Mouse (Mus musculus) CH12.LX (cell line): ENCODE measurements around the gene Itch. TPM values are rescaled to one million over a fixed set of nuclear protein-coding genes. Genes with fewer than 3 reads are reported as not detected.

Source experiments
- DNase-seq: peaks from one replicate; pipeline ENCODE4 v3.0.0-alpha.2; 2013; ENCODE audit errors: extremely low read depth
- H3K27ac ChIP-seq: 2 replicates; pipeline ENCODE4 v1.5.1; 2012; ENCODE audit warnings: low read depth, mild to moderate bottlenecking, control low read depth, moderate library complexity; ENCODE audit not compliant: insufficient read depth
- H3K27me3 ChIP-seq: replicated peaks from 2 replicates; pipeline ENCODE3; 2012; ENCODE audit warnings: inconsistent platforms
- H3K36me3 ChIP-seq, 2 experiments: replicated peaks in 1 of 2; 2 replicates each; pipeline versions ENCODE3 to v1.6.1; 2012; ENCODE audit warnings: inconsistent platforms in 1 of 2, low read length in 1 of 2, mild to moderate bottlenecking in 1 of 2, mixed read lengths in 1 of 2, moderate library complexity in 1 of 2; ENCODE audit not compliant: control insufficient read depth in 1 of 2, insufficient read depth in 1 of 2
- H3K4me1 ChIP-seq, 2 experiments: 2 replicates each; pipeline ENCODE4 v1.6.1; 2012; ENCODE audit warnings: inconsistent platforms in 1 of 2, moderate library complexity in 1 of 2; ENCODE audit not compliant: insufficient read depth in 2 of 2, control insufficient read depth in 1 of 2
- H3K4me2 ChIP-seq: 2 replicates; pipeline ENCODE4 v1.6.1; 2012; ENCODE audit warnings: low read depth, mild to moderate bottlenecking, control low read depth; ENCODE audit not compliant: poor library complexity, insufficient read depth, severe bottlenecking
- H3K4me3 ChIP-seq, 3 experiments: fragments of 150-350 bp in 1 of 3; sonication (generic) in 1 of 3; replicated peaks in 1 of 3; 2 replicates each; pipeline versions ENCODE3 to v1.5.1; 2011 to 2012; ENCODE audit warnings: low read depth in 2 of 3, low read length in 2 of 3, mild to moderate bottlenecking in 2 of 3, moderate library complexity in 2 of 3, control low read depth in 1 of 3, improper control_type of control experiment in 1 of 3, inconsistent platforms in 1 of 3, mixed read lengths in 1 of 3; ENCODE audit not compliant: poor library complexity in 1 of 3
- H3K79me2 ChIP-seq: replicated peaks from 2 replicates; pipeline ENCODE4 v1.6.1; 2012; ENCODE audit warnings: mild to moderate bottlenecking, moderate library complexity; ENCODE audit not compliant: control insufficient read depth, poor library complexity, insufficient read depth, severe bottlenecking; ENCODE audit errors: extremely low read depth
- H3K9ac ChIP-seq: 2 replicates; pipeline ENCODE4 v1.6.1; 2012; ENCODE audit warnings: low read depth, mild to moderate bottlenecking, control low read depth, moderate library complexity; ENCODE audit not compliant: insufficient read depth
- H3K9me3 ChIP-seq: replicated peaks from 2 replicates; pipeline ENCODE3; 2012; ENCODE audit warnings: low read length, inconsistent platforms, mixed read lengths
- BHLHE40 ChIP-seq: IDR thresholded peaks from 2 replicates; pipeline ENCODE4 v1.6.1; 2011; ENCODE audit warnings: mild to moderate bottlenecking, low read depth, low read length, improper control_type of control experiment
- CHD1 ChIP-seq: IDR thresholded peaks from 2 replicates; pipeline ENCODE4 v1.6.1; 2012; ENCODE audit warnings: low read depth, low read length, improper control_type of control experiment, inconsistent platforms
- CHD2 ChIP-seq: IDR thresholded peaks from 2 replicates; pipeline ENCODE4 v1.6.1; 2011; ENCODE audit warnings: low read length, improper control_type of control experiment
- CTCF ChIP-seq, 2 experiments: IDR thresholded peaks in 1 of 2; conservative IDR thresholded peaks in 1 of 2; 2 replicates each; pipeline ENCODE4 v1.5.1; 2011 to 2012; ENCODE audit warnings: low read depth in 2 of 2, low read length in 2 of 2, improper control_type of control experiment in 1 of 2, inconsistent platforms in 1 of 2, mild to moderate bottlenecking in 1 of 2, moderate library complexity in 1 of 2
- E2F4 ChIP-seq: IDR thresholded peaks from 2 replicates; pipeline ENCODE4 v1.6.1; 2011; ENCODE audit warnings: low read depth, low read length, improper control_type of control experiment; ENCODE audit not compliant: insufficient replicate concordance
- ELF1 ChIP-seq: IDR thresholded peaks from 2 replicates; pipeline ENCODE4 v1.6.1; 2014; ENCODE audit warnings: low read depth, mild to moderate bottlenecking, inconsistent platforms, low read length, improper control_type of control experiment
- EP300 ChIP-seq: IDR thresholded peaks from 2 replicates; pipeline ENCODE4 v1.6.1; 2011; ENCODE audit warnings: low read length, improper control_type of control experiment
- ETS1 ChIP-seq: conservative IDR thresholded peaks from 2 replicates; pipeline ENCODE4 v1.6.1; 2012; ENCODE audit warnings: low read depth, mild to moderate bottlenecking, inconsistent platforms, low read length, improper control_type of control experiment, moderate library complexity
- GABPA ChIP-seq: IDR thresholded peaks from 2 replicates; pipeline ENCODE4 v1.6.1; 2012; ENCODE audit warnings: low read depth, low read length, improper control_type of control experiment, inconsistent platforms; ENCODE audit not compliant: insufficient replicate concordance
- HCFC1 ChIP-seq: IDR thresholded peaks from 2 replicates; pipeline ENCODE4 v1.6.1; 2012; ENCODE audit warnings: low read depth, mild to moderate bottlenecking, inconsistent platforms, low read length, improper control_type of control experiment
- IRF4 ChIP-seq: IDR thresholded peaks from 2 replicates; pipeline ENCODE4 v1.6.1; 2014; ENCODE audit warnings: low read depth, mild to moderate bottlenecking, inconsistent platforms, low read length, improper control_type of control experiment
- JUN ChIP-seq: IDR thresholded peaks from 2 replicates; pipeline ENCODE4 v1.6.1; 2011; ENCODE audit warnings: low read depth, mild to moderate bottlenecking, low read length, improper control_type of control experiment, moderate library complexity; ENCODE audit not compliant: insufficient read depth
- JUND ChIP-seq: conservative IDR thresholded peaks from 2 replicates; pipeline ENCODE4 v1.6.1; 2011; ENCODE audit warnings: low read depth, low read length, improper control_type of control experiment
- KAT2A ChIP-seq: IDR thresholded peaks from 2 replicates; pipeline ENCODE4 v1.6.1; 2012; ENCODE audit warnings: low read length, improper control_type of control experiment, inconsistent platforms; ENCODE audit not compliant: insufficient replicate concordance
- MAFK ChIP-seq: IDR thresholded peaks from 2 replicates; pipeline ENCODE4 v1.6.1; 2011; ENCODE audit warnings: low read length, improper control_type of control experiment; ENCODE audit not compliant: insufficient replicate concordance
- MAX ChIP-seq: IDR thresholded peaks from 2 replicates; pipeline ENCODE4 v1.6.1; 2011; ENCODE audit warnings: low read length, improper control_type of control experiment
- MAZ ChIP-seq: IDR thresholded peaks from 2 replicates; pipeline ENCODE4 v1.6.1; 2012; ENCODE audit warnings: low read depth, mild to moderate bottlenecking, inconsistent platforms, low read length, improper control_type of control experiment, moderate library complexity
- MEF2A ChIP-seq: IDR thresholded peaks from 2 replicates; pipeline ENCODE4 v1.6.1; 2014; ENCODE audit warnings: low read depth, mild to moderate bottlenecking, inconsistent platforms, low read length, improper control_type of control experiment, borderline replicate concordance
- MXI1 ChIP-seq: IDR thresholded peaks from 2 replicates; pipeline ENCODE4 v1.6.1; 2011; ENCODE audit warnings: mild to moderate bottlenecking, low read depth, low read length, improper control_type of control experiment
- MYC ChIP-seq: IDR thresholded peaks from 2 replicates; pipeline ENCODE4 v1.6.1; 2011; ENCODE audit warnings: low read depth, mild to moderate bottlenecking, improper control_type of control experiment, low read length
- NELFE ChIP-seq: IDR thresholded peaks from 2 replicates; pipeline ENCODE4 v1.6.1; 2011; ENCODE audit warnings: low read depth, low read length, improper control_type of control experiment
- NRF1 ChIP-seq: IDR thresholded peaks from 2 replicates; pipeline ENCODE4 v1.6.1; 2014; ENCODE audit warnings: low read depth, mild to moderate bottlenecking, inconsistent platforms, low read length, improper control_type of control experiment, moderate library complexity
- PAX5 ChIP-seq: IDR thresholded peaks from 2 replicates; pipeline ENCODE4 v1.6.1; 2012; ENCODE audit warnings: low read length, inconsistent platforms, mixed read lengths
- POLR2A ChIP-seq: IDR thresholded peaks from 2 replicates; pipeline ENCODE4 v1.6.1; 2011; ENCODE audit warnings: low read depth, mild to moderate bottlenecking, improper control_type of control experiment, low read length
- POLR2AphosphoS2 ChIP-seq: IDR thresholded peaks from 2 replicates; pipeline ENCODE4 v1.6.1; 2011; ENCODE audit warnings: low read depth, low read length, improper control_type of control experiment
- RAD21 ChIP-seq: IDR thresholded peaks from 2 replicates; pipeline ENCODE4 v1.6.1; 2011; ENCODE audit warnings: low read depth, mild to moderate bottlenecking, low read length, improper control_type of control experiment, moderate library complexity
- RCOR1 ChIP-seq: conservative IDR thresholded peaks from 2 replicates; pipeline ENCODE4 v1.6.1; 2012; ENCODE audit warnings: low read depth, mild to moderate bottlenecking, inconsistent platforms, low read length, improper control_type of control experiment
- SIN3A ChIP-seq: IDR thresholded peaks from 2 replicates; pipeline ENCODE4 v1.6.1; 2012; ENCODE audit warnings: low read length, improper control_type of control experiment, inconsistent platforms
- SMC3 ChIP-seq: IDR thresholded peaks from 2 replicates; pipeline ENCODE4 v1.6.1; 2011; ENCODE audit warnings: low read depth, low read length, improper control_type of control experiment
- TBP ChIP-seq: conservative IDR thresholded peaks from 2 replicates; pipeline ENCODE4 v1.6.1; 2011; ENCODE audit warnings: low read depth, low read length, improper control_type of control experiment
- TCF12 ChIP-seq: IDR thresholded peaks from 2 replicates; pipeline ENCODE4 v1.6.1; 2014; ENCODE audit warnings: low read depth, mild to moderate bottlenecking, inconsistent platforms, low read length, improper control_type of control experiment
- UBTF ChIP-seq: IDR thresholded peaks from 2 replicates; pipeline ENCODE4 v1.6.1; 2012; ENCODE audit warnings: low read depth, mild to moderate bottlenecking, inconsistent platforms, low read length, improper control_type of control experiment, moderate library complexity
- USF1 ChIP-seq: IDR thresholded peaks from 2 replicates; pipeline ENCODE4 v1.6.1; 2014; ENCODE audit warnings: low read depth, mild to moderate bottlenecking, inconsistent platforms, low read length, improper control_type of control experiment
- USF2 ChIP-seq: conservative IDR thresholded peaks from 2 replicates; pipeline ENCODE4 v1.6.1; 2011; ENCODE audit warnings: low read depth, low read length, improper control_type of control experiment
- ZC3H11A ChIP-seq: IDR thresholded peaks from 2 replicates; pipeline ENCODE4 v1.6.1; 2012; ENCODE audit warnings: low read depth, mild to moderate bottlenecking, inconsistent platforms, low read length, improper control_type of control experiment
- ZKSCAN1 ChIP-seq: IDR thresholded peaks from 2 replicates; pipeline ENCODE4 v1.6.1; 2012; ENCODE audit warnings: low read depth, inconsistent platforms, low read length, improper control_type of control experiment, borderline replicate concordance
- ZNF384 ChIP-seq: IDR thresholded peaks from 2 replicates; pipeline ENCODE4 v1.6.1; 2012; ENCODE audit warnings: low read depth, low read length, improper control_type of control experiment, inconsistent platforms
- dilution Hi-C: fragments of 300-500 bp; cut with MboI; formaldehyde crosslinking; loops from 2 replicates; pipeline ENCODE4 v1.14.3; 2020; ENCODE audit warnings: low sequenced_read_pairs; ENCODE audit not compliant: extremely low pct_unique_long_range_greater_than_20kb, extremely low pct_ligation_motif_present
- in situ Hi-C: fragments of 300-500 bp; cut with MboI; formaldehyde crosslinking; loops from 3 replicates; pipeline ENCODE4 v1.14.3; 2019; ENCODE audit warnings: low sequenced_read_pairs, low pct_ligation_motif_present, low pct_unique_long_range_greater_than_20kb, mixed read lengths
- polyA plus RNA-seq: library from polyadenylated mRNA; unstranded; fragments of >175 nt; gene quantifications from 2 replicates; pipeline ENCODE4 v1.2.1, GENCODE M21; 2012; ENCODE audit warnings: low read depth; ENCODE audit not compliant: insufficient read length
- total RNA-seq, 2 experiments: library from RNA; depleted of rRNA; stranded (reverse); fragments of 300-350 nt in 1 of 2; fragments of >200 nt in 1 of 2; gene quantifications; 2 replicates each; pipeline ENCODE4 v1.2.3; 2012 to 2014

Gene Itch
- total RNA-seq (2012; rRNA removed) (28.5 and 31.1 TPM in 2 replicates), total RNA-seq (2014; rRNA removed) (46.6 and 51.4 TPM in 2 replicates), polyA plus RNA-seq (23.0 and 25.3 TPM in 2 replicates)

- Histone ChIP-seq H3K9ac (peak within 1 kb of the TSS; percentile 74), H3K36me3 (peaks cover 3 to 8% of the 10 kb centered on the region in 2 experiments), H3K79me2 (peaks cover 36% of the 10 kb centered on the region), H3K27me3 (no peaks in the 10 kb centered on the region), H3K27ac (peak within 1 kb of the TSS; percentile 38; the same call in 1 of the 2 replicates), H3K4me2 (peak within 1 kb of the TSS; percentile 89), H3K4me3 (peak within 1 kb of the TSS; percentile 80 to 91 (median 84)), H3K9me3 (no peaks in the 10 kb centered on the region), H3K4me1 (peaks cover 5 to 37% of the 10 kb centered on the region in 2 experiments)
- dilution Hi-C loops = no loop called here
- DNase-seq = peak; percentile 94
- in situ Hi-C loops = no loop called here
- TF ChIP-seq GABPA = no peak
- TF ChIP-seq HCFC1 = peak; percentile 92
- 0 out of 2 replicates have a peak, but pooled peaks have one; percentile 41 for TF ChIP-seq MAZ
- TF ChIP-seq MAX = no peak; the same call in 1 of the 2 replicates
- peak; percentile 53; the same call in 1 of the 2 replicates for TF ChIP-seq SIN3A
- no peak; the same call in 1 of the 2 replicates for TF ChIP-seq TBP
- peak; percentile 34; the same call in 1 of the 2 replicates for TF ChIP-seq CHD1
- TF ChIP-seq RAD21 = no peak
- TF ChIP-seq NELFE = peak; percentile 86
- TF ChIP-seq MEF2A = no peak
- TF ChIP-seq ZKSCAN1 = no peak
- no peak for TF ChIP-seq USF1
- TF ChIP-seq ELF1 = peak; percentile 56
- no peak for TF ChIP-seq EP300
- no peak for TF ChIP-seq JUN
- TF ChIP-seq ZC3H11A = no peak
- TF ChIP-seq PAX5 = no peak
- peak; percentile 75; the same call in 1 of the 2 replicates for TF ChIP-seq TCF12
- no peak for TF ChIP-seq RCOR1
- TF ChIP-seq ETS1 = 0 out of 2 replicates have a peak, but pooled peaks have one; percentile 3
- TF ChIP-seq USF2 = no peak
- TF ChIP-seq MXI1 = peak; percentile 82; the same call in 1 of the 2 replicates
- peak; percentile 90 for TF ChIP-seq NRF1
- TF ChIP-seq BHLHE40 = no peak
- TF ChIP-seq IRF4 = no peak
- 0 out of 2 replicates have a peak, but pooled peaks have one; percentile 4 for TF ChIP-seq MAFK
- no peak for TF ChIP-seq SMC3
- no peak for TF ChIP-seq JUND
- peak; percentile 91 for TF ChIP-seq POLR2A
- TF ChIP-seq CTCF (conservative IDR thresholded peaks at IDR 0.05 in 1 of 2, IDR thresholded peaks at IDR 0.05 in 1 of 2; ENCODE audit: low read depth in 2 of 2, low read length in 2 of 2) = no peak; a peak in 1 of 4 replicates
- no peak for TF ChIP-seq MYC
- no peak for TF ChIP-seq E2F4
- peak; percentile 78; the same call in 1 of the 2 replicates for TF ChIP-seq UBTF
- no peak for TF ChIP-seq CHD2
- TF ChIP-seq ZNF384 = no peak
- peak; percentile 51; the same call in 1 of the 2 replicates for TF ChIP-seq POLR2AphosphoS2
- peak; percentile 76; the same call in 1 of the 2 replicates for TF ChIP-seq KAT2A
Observed at GRCm38 (mm10) chr2:155133011-155133976, at the start of gene Itch. Gene Itch, plus strand, starts transcription at chr2:155133509.
